In the genomic region with DNA sequence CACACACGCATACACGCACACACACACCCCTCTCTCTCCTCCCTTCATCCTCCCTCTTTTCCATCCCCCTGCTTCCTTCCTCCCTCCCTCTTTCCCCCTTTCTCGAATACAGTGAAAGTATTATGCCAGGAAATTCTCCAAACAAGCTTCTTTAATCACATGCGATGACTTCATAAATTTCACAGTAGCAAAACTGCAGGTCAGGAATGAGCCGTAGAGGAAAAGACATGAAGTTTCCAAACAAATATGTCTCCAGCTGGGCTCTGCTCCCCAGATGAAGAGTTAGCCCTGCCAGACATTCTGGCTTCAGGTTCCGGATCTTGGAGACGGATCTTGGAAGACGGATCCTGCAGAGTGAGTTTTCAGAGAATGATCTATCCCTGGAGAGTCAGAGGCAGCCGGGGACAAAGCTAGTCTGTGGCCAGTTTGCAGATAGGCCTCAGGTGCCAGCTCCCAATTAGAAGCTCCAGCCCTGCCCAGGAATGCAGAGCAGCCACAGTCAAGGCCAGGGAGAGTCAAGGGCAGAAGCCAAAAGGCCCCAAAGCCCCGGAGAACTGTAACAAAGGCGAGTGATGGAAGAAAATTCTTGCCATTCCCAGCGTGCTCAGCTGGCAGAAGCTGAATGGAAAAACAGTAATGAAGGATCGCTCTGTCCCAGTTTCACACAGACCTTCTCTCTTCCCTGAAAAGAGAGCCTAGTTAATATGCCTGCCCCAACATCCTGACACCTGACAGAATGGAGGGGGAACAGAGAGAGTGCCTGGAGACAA, we compare ENCODE assay signal across 9 mouse cellular contexts.
DNase-seq lines count a peak whose midpoint lies in the region; ATAC-seq and TF ChIP-seq lines count a peak whose summit lies in the region.
"Had no signal": no experiment of that assay in that cellular context is flagged by ENCODE, and none has a peak within 500 bp of the region (broad histone marks: within the 10 kb centered on the region; RNA-seq: fewer than 3 reads in every experiment).

No protein-coding gene starts in this region.

- no peaks in the 10 kb centered on the region for H3K4me1 ChIP-seq in liver, adult 2 months (ENCODE audit: control insufficient read depth, insufficient read depth, low read length)
- no peaks in the 10 kb centered on the region for H3K4me1 ChIP-seq in liver, postnatal 0 days (ENCODE audit: insufficient read depth)
- H3K4me1 ChIP-seq in embryonic facial prominence, embryonic 14.5 days (ENCODE audit: control insufficient read depth, insufficient read depth, low read length): peaks cover 22% of the 10 kb centered on the region
- H3K4me1 ChIP-seq in limb, embryonic 13.5 days: peaks cover 40% of the 10 kb centered on the region
- H3K4me1 ChIP-seq: liver, embryonic 13.5 days had no signal

- no peaks in the 10 kb centered on the region for H3K27me3 ChIP-seq in liver, adult 2 months (ENCODE audit: control insufficient read depth, insufficient read depth, low read length)
- no peaks in the 10 kb centered on the region for H3K27me3 ChIP-seq in liver, postnatal 0 days (ENCODE audit: insufficient read depth, low read length)
- no peaks in the 10 kb centered on the region for H3K27me3 ChIP-seq in embryonic facial prominence, embryonic 14.5 days (replicated peaks; ENCODE audit: control insufficient read depth, insufficient read depth, low read length)
- H3K27me3 ChIP-seq in limb, embryonic 13.5 days: no peaks in the 10 kb centered on the region
- H3K27me3 ChIP-seq: liver, embryonic 13.5 days had no signal

- H3K9me3 ChIP-seq in liver, postnatal 0 days (ENCODE audit: low read length): no peaks in the 10 kb centered on the region
- no peaks in the 10 kb centered on the region for H3K9me3 ChIP-seq in embryonic facial prominence, embryonic 14.5 days (ENCODE audit: control insufficient read depth, low read length)
- no peaks in the 10 kb centered on the region for H3K9me3 ChIP-seq in limb, embryonic 13.5 days
- H3K9me3 ChIP-seq: liver, embryonic 13.5 days had no signal

- no peak overlapping the region for H3K9ac ChIP-seq in liver, adult 2 months (ENCODE audit: low read depth, low read length)
- no peak overlapping the region for H3K9ac ChIP-seq in liver, postnatal 0 days (replicated peaks)
- H3K9ac ChIP-seq in embryonic facial prominence, embryonic 14.5 days (ENCODE audit: low read depth, low read length): no peak overlapping the region
- no peak overlapping the region for H3K9ac ChIP-seq in limb, embryonic 13.5 days
- H3K9ac ChIP-seq: liver, embryonic 13.5 days had no signal

- H3K4me3 ChIP-seq in liver, adult 2 months (ENCODE audit: insufficient read depth, low read depth, low read length): no peak overlapping the region
- no peak overlapping the region for H3K4me3 ChIP-seq in liver, postnatal 0 days (ENCODE audit: low read depth, low read length)
- H3K4me3 ChIP-seq in embryonic facial prominence, embryonic 14.5 days (ENCODE audit: low read depth, low read length): no peak overlapping the region
- no peak overlapping the region for H3K4me3 ChIP-seq in limb, embryonic 13.5 days
- H3K4me3 ChIP-seq: liver, embryonic 13.5 days had no signal

- no peak for ATAC-seq in liver, postnatal 0 days
- ATAC-seq in embryonic facial prominence, embryonic 14.5 days (ENCODE audit: low read depth): peak; percentile 75
- peak; percentile 63 for ATAC-seq in limb, embryonic 13.5 days (ENCODE audit: low FRiP score, low read depth)

- WGBS in liver, adult 2 months: 78% methylated on average over 13 of the region's 13 CpGs
- 78% methylated on average over 13 of the region's 13 CpGs for WGBS in liver, postnatal 0 days (ENCODE audit: insufficient replicate concordance)
- WGBS in embryonic facial prominence, embryonic 14.5 days: 32% methylated on average over 13 of the region's 13 CpGs
- 42% methylated on average over 13 of the region's 13 CpGs for WGBS in limb, embryonic 13.5 days

- no peak for TF ChIP-seq POLR2A in liver, adult 2 months (IDR thresholded peaks at IDR 0.05; ENCODE audit: extremely low read depth, insufficient read depth, low read length)

- H3K4me2 ChIP-seq in liver, postnatal 0 days (ENCODE audit: low read depth, low read length): no peak overlapping the region
- peak overlapping the region; percentile 5; the same call in 1 of the 2 replicates for H3K4me2 ChIP-seq in embryonic facial prominence, embryonic 14.5 days (ENCODE audit: low read depth, low read length)
- peak overlapping the region; percentile 46 for H3K4me2 ChIP-seq in limb, embryonic 13.5 days (replicated peaks)
- H3K4me2 ChIP-seq: liver, embryonic 13.5 days had no signal

- no peak overlapping the region for H3K27ac ChIP-seq in liver, adult 2 months (replicated peaks; ENCODE audit: insufficient read depth, low read depth, low read length)
- H3K27ac ChIP-seq in liver, postnatal 0 days (ENCODE audit: low read depth): no peak overlapping the region
- H3K27ac ChIP-seq in embryonic facial prominence, embryonic 14.5 days (replicated peaks; ENCODE audit: low read depth, low read length): peak overlapping the region; percentile 83
- H3K27ac ChIP-seq in limb, embryonic 13.5 days: peak overlapping the region; percentile 93
- H3K27ac ChIP-seq: liver, embryonic 13.5 days had no signal

- peak; percentile 31 for DNase-seq in liver, adult 2 months (ENCODE audit: extremely low read depth, low read depth, low spot score)
- no peak for DNase-seq in liver, postnatal 0 days
- DNase-seq in embryonic facial prominence, embryonic 14.5 days (ENCODE audit: low spot score): peak; percentile 93
- DNase-seq in heart, adult 8-10 months (ENCODE audit: low spot score): peak; percentile 82
- DNase-seq in kidney, adult 8-10 months: peak; percentile 46 to 72
- peak; percentile 64 for DNase-seq in ovary, postnatal 36 days (ENCODE audit: low spot score)
- no peak for DNase-seq in B cell, adult 2 months
- DNase-seq: liver, embryonic 13.5 days had no signal

- no peak for TF ChIP-seq EP300 in liver, postnatal 0 days (IDR thresholded peaks at IDR 0.05; ENCODE audit: low read depth)

- TF ChIP-seq CTCF in liver, adult 2 months (IDR thresholded peaks at IDR 0.05; ENCODE audit: low read depth, low read length): no peak
- TF ChIP-seq CTCF in liver, postnatal 0 days (IDR thresholded peaks at IDR 0.05; ENCODE audit: low read depth): no peak

- H3K36me3 ChIP-seq in liver, adult 2 months (ENCODE audit: control insufficient read depth, insufficient read depth, low read length): no peaks in the 10 kb centered on the region
- no peaks in the 10 kb centered on the region for H3K36me3 ChIP-seq in liver, postnatal 0 days (replicated peaks; ENCODE audit: insufficient read depth, low read length)
- 0 out of 2 replicates have a peak, but pooled peaks cover 4% of the 10 kb centered on the region for H3K36me3 ChIP-seq in embryonic facial prominence, embryonic 14.5 days (ENCODE audit: control insufficient read depth, insufficient read depth, low read length)
- H3K36me3 ChIP-seq in limb, embryonic 13.5 days: no peaks in the 10 kb centered on the region
- H3K36me3 ChIP-seq: liver, embryonic 13.5 days had no signal

- H3K79me2 ChIP-seq in liver, adult 2 months (ENCODE audit: control insufficient read depth, insufficient read depth, low read length): no peaks in the 10 kb centered on the region

Comparison
In these comparisons a context has a peak if more than half of its experiments do, and no peak if none do; other contexts are left out.
1. DNase-seq: peak in liver, adult 2 months (single experiment), embryonic facial prominence, embryonic 14.5 days (single experiment), heart, adult 8-10 months (single experiment), kidney, adult 8-10 months (2 of 2) and ovary, postnatal 36 days (single experiment); none in liver, postnatal 0 days (single experiment) and B cell, adult 2 months (0 of 2).
2. H3K27ac ChIP-seq: peak in embryonic facial prominence, embryonic 14.5 days (single experiment) and limb, embryonic 13.5 days (single experiment); none in liver, adult 2 months (single experiment) and liver, postnatal 0 days (single experiment).